Mouse (Mus musculus): ENCODE data around the gene Cd274. TPM values are rescaled to one million over a fixed set of nuclear protein-coding genes. Genes with fewer than 3 reads are reported as not detected.

Gene Cd274
- polyA plus RNA-seq (2015; fragmentation: Nextera tagmentation; extraction: Ambion mirVana), result 0.18 and 0.28 TPM in 2 replicates

DNA sequence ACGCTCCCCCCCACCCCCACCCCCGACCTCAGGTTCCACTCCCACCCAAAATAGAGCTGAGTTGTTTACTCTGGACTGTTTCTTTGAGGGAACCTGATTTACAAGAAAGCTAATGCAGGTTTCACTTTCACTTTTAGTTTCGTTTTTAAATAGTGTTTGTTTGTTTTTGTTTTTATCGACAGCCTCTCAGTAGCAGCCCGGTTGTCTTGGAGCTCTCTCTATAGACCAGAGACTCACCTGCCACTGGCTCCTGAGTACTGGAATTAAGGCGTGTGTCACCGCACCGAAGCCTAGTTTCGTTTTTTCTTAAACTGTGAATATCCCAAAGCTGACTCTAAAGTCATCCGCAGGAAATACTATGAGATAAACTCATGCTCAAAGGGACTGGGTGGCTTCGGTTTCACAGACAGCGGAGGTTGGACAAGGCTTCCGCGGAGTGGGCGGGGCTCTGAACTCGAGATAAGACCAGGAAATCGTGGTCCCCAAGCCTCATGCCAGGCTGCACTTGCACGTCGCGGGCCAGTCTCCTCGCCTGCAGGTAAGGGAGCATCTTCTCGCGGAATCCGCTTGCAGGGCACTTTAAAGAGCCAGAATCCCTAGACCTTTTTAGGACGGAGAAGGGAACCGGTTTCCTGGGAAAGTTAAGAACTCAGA lies at the start of gene Cd274, which contains the start of gene Plgrkt:
TSS of gene Cd274 (plus strand) at position 487 of the 654 bp plus-strand sequence.
TSS of gene Plgrkt (minus strand) at position 422 of the 654 bp plus-strand sequence.
- Histone ChIP-seq H3K4me3 (peak within 1 kb of the TSS; percentile 67), H3K4me1 (peaks cover 13% of the 10 kb centered on the region), H3K4me2 (peak within 1 kb of the TSS; percentile 87), H3K36me3 (no peaks in the 10 kb centered on the region), H3K9ac (peak within 1 kb of the TSS; percentile 79), H3K27ac (replicated peaks) (no peak within 1 kb of the TSS), H3K9me3 (no peaks in the 10 kb centered on the region), H3K27me3 (replicated peaks) (no peaks in the 10 kb centered on the region)
- 1% methylated on average over 26 of the region's 26 CpGs for WGBS
- ATAC-seq (ENCODE audit: extremely low read depth, insufficient number of reproducible peaks, low FRiP score, low TSS enrichment), result peak; percentile 63; the same call in 1 of the 2 replicates

- H3K4me3 ChIP-seq, result no peak overlapping the region
- H3K4me2 ChIP-seq, result no peak overlapping the region
- H3K9me3 ChIP-seq, result no peaks in the 10 kb centered on the region
- no peak overlapping the region for H3K27ac ChIP-seq (replicated peaks)
- H3K27me3 ChIP-seq (replicated peaks), result peaks cover 4% of the 10 kb centered on the region; the same call in 1 of the 2 replicates
- no peaks in the 10 kb centered on the region for H3K36me3 ChIP-seq
- peaks cover 9% of the 10 kb centered on the region for H3K4me1 ChIP-seq
- 67% methylated on average over 8 of the region's 8 CpGs for WGBS
- no peak overlapping the region for H3K9ac ChIP-seq
- ATAC-seq (ENCODE audit: extremely low read depth, insufficient number of reproducible peaks, low FRiP score, low TSS enrichment), result no peak
Measured at GRCm38 (mm10) chr19:29323416-29324049, 43.7 kb upstream of the Cd274 start.

- Histone ChIP-seq H3K4me3 (peak within 1 kb of the TSS; percentile 52), H3K4me2 (peak within 1 kb of the TSS; percentile 72), H3K27ac (replicated peaks) (no peak within 1 kb of the TSS), H3K9me3 (no peaks in the 10 kb centered on the region), H3K27me3 (replicated peaks) (peaks cover 4% of the 10 kb centered on the region; the same call in 1 of the 2 replicates), H3K9ac (peak within 1 kb of the TSS; percentile 73), H3K36me3 (no peaks in the 10 kb centered on the region), H3K4me1 (peaks cover 9% of the 10 kb centered on the region)
- WGBS, result 5% methylated on average over 23 of the region's 31 CpGs
- ATAC-seq (ENCODE audit: extremely low read depth, insufficient number of reproducible peaks, low FRiP score, low TSS enrichment), result peak; percentile 96
Measured at GRCm38 (mm10) chr19:29325053-29325851, 42.0 kb upstream of the Cd274 start, which contains the start of gene Insl6. Gene Insl6 (minus strand): TSS chr19:29325356.

- Histone ChIP-seq H3K9ac (peak overlapping the region; percentile 33), H3K4me1 (peaks cover 9% of the 10 kb centered on the region), H3K27me3 (replicated peaks) (peaks cover 4% of the 10 kb centered on the region; the same call in 1 of the 2 replicates), H3K27ac (replicated peaks) (no peak overlapping the region), H3K4me2 (peak overlapping the region; percentile 72), H3K4me3 (peak overlapping the region; percentile 52), H3K36me3 (no peaks in the 10 kb centered on the region), H3K9me3 (no peaks in the 10 kb centered on the region)
- no peak for ATAC-seq (ENCODE audit: extremely low read depth, insufficient number of reproducible peaks, low FRiP score, low TSS enrichment)
- 66% methylated on average over 9 of the region's 9 CpGs for WGBS
Measured at GRCm38 (mm10) chr19:29325852-29326180, 41.4 kb upstream of the Cd274 start.

DNA sequence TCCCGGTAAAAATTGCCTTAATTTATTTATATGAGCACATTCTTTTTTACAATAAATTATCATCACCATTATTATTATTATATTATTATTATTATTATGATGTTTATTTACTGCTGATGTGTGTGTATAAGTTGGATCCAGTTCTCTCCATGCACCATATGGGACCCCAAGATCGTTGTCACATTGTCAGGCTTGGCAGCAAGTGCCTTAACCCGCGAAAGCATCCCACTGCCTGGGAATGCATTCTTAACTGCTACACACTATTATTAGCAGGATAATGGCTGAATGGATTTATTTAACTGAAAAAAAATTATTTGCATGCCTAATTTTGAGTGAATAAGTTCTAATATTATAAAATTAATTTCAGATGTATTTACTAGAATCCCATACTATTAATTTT lies 40.9 kb upstream of the Cd274 start:
- peaks cover 9% of the 10 kb centered on the region for H3K4me1 ChIP-seq
- no peaks in the 10 kb centered on the region for H3K9me3 ChIP-seq
- WGBS, result 89% methylated on average over 4 of the region's 4 CpGs
- H3K27ac ChIP-seq (replicated peaks), result no peak overlapping the region
- no peak for ATAC-seq (ENCODE audit: extremely low read depth, insufficient number of reproducible peaks, low FRiP score, low TSS enrichment)
- H3K36me3 ChIP-seq, result no peaks in the 10 kb centered on the region
- H3K4me2 ChIP-seq, result no peak overlapping the region
- H3K4me3 ChIP-seq, result no peak overlapping the region
- no peak overlapping the region for H3K9ac ChIP-seq
- peaks cover 4% of the 10 kb centered on the region; the same call in 1 of the 2 replicates for H3K27me3 ChIP-seq (replicated peaks)

DNA sequence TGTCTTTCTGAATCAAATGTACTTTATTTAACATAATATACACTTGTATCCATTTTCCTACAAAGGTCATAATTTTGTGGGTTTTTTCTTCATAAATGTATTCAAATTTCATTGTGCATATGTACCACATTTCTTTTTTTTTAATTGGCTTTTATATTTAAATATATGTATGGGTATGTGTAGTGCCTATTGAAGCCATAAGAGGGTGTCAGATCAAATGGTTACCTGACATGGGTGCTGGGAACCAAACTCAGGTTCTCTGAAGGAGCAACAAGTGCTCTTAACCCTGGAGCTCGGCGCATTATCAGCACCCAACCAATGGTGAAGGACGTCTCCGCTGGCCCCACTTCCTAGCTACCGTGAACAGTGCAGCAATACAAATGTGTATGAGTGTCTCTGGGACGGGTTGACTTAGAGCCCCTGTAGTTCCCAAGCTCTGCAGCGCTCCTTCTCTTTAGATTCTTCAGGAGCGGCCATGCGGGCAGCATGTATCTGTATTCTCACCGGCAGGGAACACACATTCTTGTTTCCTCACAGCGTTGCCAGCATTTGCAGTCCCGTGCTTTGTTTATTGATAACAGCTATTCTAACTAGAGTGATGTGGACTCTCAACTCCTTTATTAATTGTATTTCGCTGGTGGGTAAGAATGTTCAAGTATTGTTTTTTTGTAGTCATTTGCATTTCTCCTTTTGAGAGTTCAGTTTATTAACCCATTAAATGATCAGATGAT lies 40.3 kb upstream of the Cd274 start:
- no peaks in the 10 kb centered on the region for H3K36me3 ChIP-seq
- no peak overlapping the region for H3K4me3 ChIP-seq
- H3K27me3 ChIP-seq (replicated peaks), result peaks cover 4% of the 10 kb centered on the region; the same call in 1 of the 2 replicates
- H3K9ac ChIP-seq, result no peak overlapping the region
- no peak overlapping the region for H3K27ac ChIP-seq (replicated peaks)
- 74% methylated on average over 13 of the region's 13 CpGs for WGBS
- H3K4me2 ChIP-seq, result no peak overlapping the region
- no peaks in the 10 kb centered on the region for H3K9me3 ChIP-seq
- peaks cover 9% of the 10 kb centered on the region for H3K4me1 ChIP-seq
- no peak for ATAC-seq (ENCODE audit: extremely low read depth, insufficient number of reproducible peaks, low FRiP score, low TSS enrichment)

- ATAC-seq (ENCODE audit: extremely low read depth, insufficient number of reproducible peaks, low FRiP score, low TSS enrichment), result no peak
- no peaks in the 10 kb centered on the region for H3K9me3 ChIP-seq
- H3K36me3 ChIP-seq, result no peaks in the 10 kb centered on the region
- H3K27ac ChIP-seq (replicated peaks), result no peak within 1 kb of the TSS
- peak within 1 kb of the TSS; percentile 92 for H3K4me2 ChIP-seq
- H3K27me3 ChIP-seq (replicated peaks), result peaks cover 24% of the 10 kb centered on the region
- H3K4me3 ChIP-seq, result peak within 1 kb of the TSS; percentile 57
- H3K4me1 ChIP-seq, result 0 out of 2 replicates have a peak, but pooled peaks cover 9% of the 10 kb centered on the region
- WGBS, result 2% methylated on average over 23 of the region's 23 CpGs
- H3K9ac ChIP-seq, result peak within 1 kb of the TSS; percentile 78
Measured at GRCm38 (mm10) chr19:29334068-29334745, 33.0 kb upstream of the Cd274 start, which contains the start of gene Rln1. Gene Rln1 (minus strand): TSS chr19:29334670.

- Histone ChIP-seq H3K27me3 (replicated peaks) (peaks cover 24% of the 10 kb centered on the region), H3K9ac (no peak overlapping the region), H3K27ac (replicated peaks) (no peak overlapping the region), H3K4me1 (0 out of 2 replicates have a peak, but pooled peaks cover 9% of the 10 kb centered on the region), H3K4me2 (no peak overlapping the region), H3K9me3 (no peaks in the 10 kb centered on the region), H3K36me3 (no peaks in the 10 kb centered on the region), H3K4me3 (no peak overlapping the region)
- ATAC-seq (ENCODE audit: extremely low read depth, insufficient number of reproducible peaks, low FRiP score, low TSS enrichment), result no peak
- WGBS, result 89% methylated on average over 2 of the region's 2 CpGs
Measured at GRCm38 (mm10) chr19:29336624-29337023, 30.6 kb upstream of the Cd274 start.

- ATAC-seq (ENCODE audit: extremely low read depth, insufficient number of reproducible peaks, low FRiP score, low TSS enrichment), result no peak
- Histone ChIP-seq H3K36me3 (no peaks in the 10 kb centered on the region), H3K27me3 (replicated peaks) (no peaks in the 10 kb centered on the region), H3K9ac (no peak overlapping the region), H3K4me3 (no peak overlapping the region), H3K4me2 (no peak overlapping the region), H3K27ac (replicated peaks) (no peak overlapping the region), H3K4me1 (no peaks in the 10 kb centered on the region), H3K9me3 (no peaks in the 10 kb centered on the region)
- WGBS, result 76% methylated on average over 4 of the region's 4 CpGs
Measured at GRCm38 (mm10) chr19:29341029-29341428, 26.2 kb upstream of the Cd274 start.

- Histone ChIP-seq H3K9ac (no peak overlapping the region), H3K4me3 (no peak overlapping the region), H3K27me3 (replicated peaks) (no peaks in the 10 kb centered on the region), H3K4me1 (no peaks in the 10 kb centered on the region), H3K27ac (replicated peaks) (no peak overlapping the region), H3K36me3 (no peaks in the 10 kb centered on the region), H3K4me2 (no peak overlapping the region), H3K9me3 (no peaks in the 10 kb centered on the region)
- ATAC-seq (ENCODE audit: extremely low read depth, insufficient number of reproducible peaks, low FRiP score, low TSS enrichment), result no peak
- 68% methylated on average over 6 of the region's 6 CpGs for WGBS
Measured at GRCm38 (mm10) chr19:29342281-29342680, 25.0 kb upstream of the Cd274 start.
